Mouse (Mus musculus) adrenal gland, postnatal 14 days (tissue): ENCODE results near the gene Prex1. TPM values are rescaled to one million over a fixed set of nuclear protein-coding genes. Genes with fewer than 3 reads are reported as not detected.
"Not testable (repeated sequence)": the region's sequence is repeated elsewhere in the genome, so short reads cannot be mapped to it uniquely, and the experiment has no call there.

Experiments used
- DNase-seq: peaks from one replicate; pipeline ENCODE4 v3.0.0; 2021; ENCODE audit warnings: mixed read lengths
- long read RNA-seq, 2 experiments: library from polyadenylated mRNA; stranded (forward); transcript quantifications; one replicate each; pipeline ENCODE4 v2.0.0; 2021
- total RNA-seq: library from RNA; stranded (reverse); gene quantifications from 2 replicates; pipeline ENCODE4 v1.2.3, GENCODE M21; 2021

Gene Prex1
- total RNA-seq, result 13.6 and 18.6 TPM in 2 replicates
- long read RNA-seq, experiment 1, partial matches to known transcripts, result 7 of 8 reads
- long read RNA-seq, experiment 1, other reads (novel, unspliced or antisense), result 0 of 8 reads
- long read RNA-seq, experiment 2, partial matches to known transcripts, result 1 of 3 reads
- long read RNA-seq, experiment 2, other reads (novel, unspliced or antisense), result 2 of 3 reads

DNA sequence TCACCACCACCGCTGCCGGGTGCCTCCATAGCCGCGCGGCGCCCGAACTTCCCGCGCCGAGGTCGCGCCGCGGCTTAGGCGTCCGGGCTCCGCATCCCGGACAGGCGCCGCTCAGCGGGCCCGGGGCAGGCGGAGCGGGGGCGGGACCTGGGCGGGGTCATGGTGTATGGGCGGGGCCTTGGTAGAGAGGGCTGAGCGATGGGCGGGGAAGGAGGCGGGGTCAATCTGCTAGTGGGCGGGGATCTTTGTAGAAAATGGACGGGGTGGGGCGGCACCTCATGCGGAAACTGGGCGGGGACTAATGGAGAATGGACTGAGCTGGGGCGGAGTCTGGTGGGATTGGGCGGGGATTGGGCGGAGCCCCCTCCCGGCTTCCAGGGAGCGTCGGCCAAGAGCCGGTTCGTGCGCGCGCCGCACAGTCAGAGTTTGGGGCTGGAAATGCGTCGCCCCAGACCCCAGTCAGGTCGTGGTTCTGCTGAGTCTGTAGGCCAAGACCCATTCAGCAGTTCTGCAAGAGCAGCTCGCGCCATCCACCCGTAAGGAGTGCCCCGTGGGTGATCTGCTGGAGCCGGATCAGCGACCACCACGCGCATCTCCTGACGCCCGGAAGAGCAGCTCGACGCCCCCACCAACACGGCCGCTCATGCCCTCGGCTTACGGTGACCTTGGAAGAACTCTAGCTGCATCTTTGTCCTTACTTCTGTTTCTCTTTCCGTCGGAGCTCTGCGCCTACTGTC, at the start of gene Prex1:
Prex1 (minus strand) TSS at position 143 of the 737 bp plus-strand sequence.
- peak; percentile 100 for DNase-seq

DNA sequence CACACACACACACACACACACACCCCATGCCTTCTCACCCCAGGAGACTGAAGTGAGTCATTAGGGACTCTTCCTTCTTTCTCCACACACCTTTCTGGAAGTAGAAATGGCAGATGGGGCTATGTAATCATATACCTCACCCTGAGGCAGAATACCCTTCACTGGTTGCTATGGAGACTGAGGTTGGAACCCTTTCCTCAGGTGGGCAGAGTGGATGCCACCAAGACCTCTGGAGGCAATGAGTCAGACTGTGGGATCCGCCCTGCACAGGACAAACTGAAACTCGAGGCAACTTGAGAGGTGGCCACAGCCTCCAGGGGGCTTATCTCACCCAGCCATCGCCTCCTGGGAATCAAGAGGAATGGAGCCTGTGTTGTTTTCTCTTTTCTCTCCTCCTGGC, 44.3 kb upstream of the Prex1 start:
- no peak for DNase-seq

DNA sequence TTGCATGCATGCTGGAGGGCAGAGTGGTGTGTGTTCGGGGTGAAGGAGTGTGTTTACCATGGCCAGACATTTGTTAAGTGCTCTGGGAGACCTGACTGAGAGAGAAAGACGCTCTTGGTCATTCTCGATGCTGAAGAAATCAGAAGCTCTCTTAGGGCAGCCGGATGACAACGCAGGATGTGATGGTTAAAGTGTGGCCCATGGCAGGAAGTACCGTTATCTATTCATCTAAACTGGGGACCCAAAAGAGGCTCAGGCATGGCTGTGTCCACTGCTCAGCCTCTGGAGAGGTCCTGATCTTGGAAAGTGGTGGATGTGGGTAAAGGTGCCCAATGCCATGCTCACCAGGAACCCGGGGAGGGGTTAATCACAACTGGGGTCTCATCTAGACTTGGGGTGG, 41.1 kb upstream of the Prex1 start:
- no peak for DNase-seq

DNA sequence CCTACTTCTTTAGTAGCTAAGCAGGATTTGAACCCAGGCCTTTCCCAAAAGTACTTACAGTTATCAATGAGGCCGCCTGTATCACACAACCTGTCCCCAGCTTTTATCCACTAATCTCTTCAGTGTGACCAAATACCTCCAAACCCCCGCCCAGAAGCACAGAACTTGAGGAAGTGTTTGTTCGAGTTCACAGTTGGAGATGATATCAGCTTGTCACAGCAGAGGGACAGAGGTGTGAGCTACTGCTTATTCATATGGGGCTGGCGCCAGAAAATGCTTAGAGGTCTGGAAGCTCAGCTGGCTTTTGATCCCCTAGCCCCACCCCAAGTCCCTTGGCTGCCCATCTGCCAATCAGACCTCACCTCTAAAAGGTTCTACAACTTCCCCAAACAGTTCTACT, 40.6 kb upstream of the Prex1 start:
- DNase-seq, result no peak

DNA sequence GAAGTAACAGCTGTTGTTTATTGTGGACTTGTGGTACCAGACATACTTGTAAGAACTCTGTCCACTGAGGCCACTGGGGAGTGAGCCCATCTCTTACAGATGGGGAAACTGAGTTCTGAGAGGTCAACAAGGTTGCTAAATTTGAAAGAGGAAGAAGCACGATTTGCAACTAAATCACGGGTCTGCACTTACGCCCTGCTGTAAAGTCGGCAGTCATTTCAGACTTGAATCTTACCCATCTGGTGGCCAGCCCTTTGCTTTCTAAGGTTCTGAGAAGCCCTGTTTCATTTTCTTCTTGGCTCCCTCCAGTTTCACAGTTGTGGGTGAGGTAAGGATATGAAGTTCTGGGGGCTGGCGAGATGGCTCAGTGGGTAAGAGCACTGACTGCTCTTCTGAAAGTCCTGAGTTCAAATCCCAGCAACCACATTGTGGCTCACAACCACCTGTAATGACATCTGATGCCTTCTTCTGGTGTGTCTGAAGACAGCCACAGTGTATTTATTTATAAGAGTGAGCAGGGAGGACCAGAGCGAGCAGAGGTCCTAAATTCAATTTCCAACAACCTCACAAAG, 37.1 kb upstream of the Prex1 start:
- no peak for DNase-seq

DNA sequence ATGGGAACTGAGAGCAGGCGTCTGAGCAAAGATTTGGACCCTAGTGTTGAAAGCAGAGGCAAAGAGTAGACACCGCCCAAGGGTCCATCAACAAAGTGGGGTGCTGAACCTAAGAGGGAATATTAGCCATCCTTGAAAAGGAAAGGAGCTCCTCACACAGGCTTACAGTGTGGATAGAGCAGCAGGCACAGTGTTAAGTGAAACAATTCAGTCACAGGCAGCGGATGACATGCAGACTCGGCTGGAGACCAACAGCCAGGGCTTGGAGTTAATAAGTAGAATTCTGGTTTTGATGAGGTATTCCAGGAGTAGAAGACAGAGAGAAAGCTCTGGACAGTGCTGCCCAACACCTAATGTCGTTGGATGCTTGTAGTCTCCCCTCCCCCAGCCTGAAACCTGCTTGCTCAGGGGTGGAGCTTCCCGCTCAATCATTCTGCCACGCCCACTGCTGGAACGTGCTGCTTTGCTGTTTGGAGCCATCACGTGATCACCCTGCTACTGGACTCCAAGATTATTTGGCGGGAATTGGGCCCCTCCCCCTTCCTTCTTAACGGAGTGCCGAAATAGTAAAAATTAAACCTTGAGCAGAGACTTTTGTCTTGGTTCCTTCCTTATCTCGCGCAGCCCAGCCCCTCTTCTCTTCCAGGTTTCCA, 32.8 kb upstream of the Prex1 start:
- DNase-seq, result not testable (repeated sequence)

DNA sequence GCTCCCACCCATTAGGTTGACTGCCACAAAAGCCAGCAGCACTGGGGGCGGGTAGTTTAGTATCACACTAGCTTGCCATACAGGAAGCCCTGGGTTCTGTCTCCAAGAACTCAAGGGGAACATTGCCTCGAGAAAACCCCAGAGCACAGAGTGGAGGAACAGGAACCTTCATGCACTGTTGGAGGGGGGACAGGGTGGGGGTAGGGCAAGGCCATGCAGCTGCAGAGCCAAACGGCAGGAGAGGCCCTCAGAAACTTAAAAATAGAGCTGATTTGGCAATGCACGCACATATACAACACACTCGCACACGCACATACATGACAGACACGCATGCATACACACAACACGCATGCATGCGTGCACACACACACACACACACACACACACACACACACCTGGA, 32.2 kb upstream of the Prex1 start:
- DNase-seq, result no peak

DNA sequence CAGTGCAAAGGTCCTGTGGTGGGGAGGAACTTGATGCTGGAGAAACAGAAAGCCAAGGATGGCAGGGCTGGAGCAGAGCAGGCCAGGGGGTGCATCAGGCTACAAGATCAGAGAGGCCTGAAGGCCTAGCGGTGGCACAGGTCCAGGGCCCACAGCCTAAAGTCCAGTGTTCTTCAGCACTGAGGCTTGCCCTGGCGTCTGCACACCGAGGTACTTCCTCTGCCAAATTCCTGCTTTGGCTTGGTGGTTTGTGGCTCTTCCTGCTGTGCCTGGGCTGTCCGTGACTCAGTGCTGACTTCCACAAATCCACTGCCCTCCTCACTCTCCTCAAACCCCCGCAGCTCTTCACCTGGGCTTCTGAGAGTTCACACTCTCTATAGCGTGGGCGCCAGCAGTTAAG, 30.8 kb upstream of the Prex1 start:
- DNase-seq, result no peak

DNA sequence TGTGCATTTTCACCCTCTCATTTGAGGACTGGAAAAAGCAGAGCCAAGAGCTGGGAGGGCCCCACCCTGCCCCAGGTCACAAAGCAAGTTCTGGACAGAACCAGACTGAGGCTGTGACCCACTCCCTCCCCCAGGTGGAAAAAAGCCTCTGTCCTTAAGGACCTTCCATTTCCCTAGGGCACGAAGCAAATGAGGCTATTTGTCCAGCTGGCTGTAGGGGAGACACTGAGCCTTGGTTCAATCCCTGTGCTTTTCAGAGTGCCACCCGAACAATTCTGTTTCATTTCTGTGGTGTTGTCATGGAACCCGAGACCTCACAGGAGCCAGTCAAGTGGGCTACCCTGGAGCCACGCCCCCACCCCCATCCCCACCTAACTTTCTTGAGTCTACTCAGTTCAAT, 29.9 kb upstream of the Prex1 start:
- DNase-seq, result no peak

DNA sequence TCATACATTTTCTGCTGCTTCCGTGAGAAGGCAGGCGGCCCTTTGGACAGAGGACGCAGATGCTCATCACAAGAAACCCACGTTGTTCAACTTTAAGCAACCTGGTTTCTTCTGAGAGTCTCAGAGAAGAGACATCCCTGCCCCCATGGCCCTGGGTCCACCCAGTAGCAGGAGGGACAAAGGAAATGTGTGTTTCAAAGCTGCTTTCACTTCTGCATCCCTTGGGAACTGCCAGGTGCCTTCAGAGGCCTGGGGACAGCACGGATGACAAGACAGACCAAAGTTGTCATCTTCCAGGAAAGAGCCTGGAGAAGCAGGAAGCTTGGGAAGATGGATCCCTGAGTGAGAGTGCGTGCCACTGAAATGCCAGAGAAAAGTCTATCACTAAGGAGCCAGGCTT, 27.8 kb upstream of the Prex1 start:
- DNase-seq, result no peak

DNA sequence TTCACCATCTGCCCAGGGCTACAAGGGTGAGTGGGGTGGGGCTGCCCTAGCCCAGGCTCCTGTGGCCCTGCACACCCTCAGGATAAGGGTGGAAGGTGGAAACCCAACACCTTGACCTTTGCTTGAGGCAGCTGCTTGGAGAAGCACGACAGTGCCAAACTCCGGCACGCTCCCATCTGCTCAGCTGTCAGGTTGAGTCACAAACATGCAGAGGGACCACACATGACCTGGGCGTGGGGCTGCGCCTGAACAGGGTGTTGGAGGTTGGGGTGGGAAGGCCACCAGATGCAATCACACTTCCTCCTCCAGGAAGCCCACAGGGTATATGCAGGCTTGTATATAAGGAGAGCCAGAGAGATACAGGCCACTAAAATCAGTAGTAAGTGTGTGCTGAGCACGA, 26.8 kb upstream of the Prex1 start:
- DNase-seq, result no peak

DNA sequence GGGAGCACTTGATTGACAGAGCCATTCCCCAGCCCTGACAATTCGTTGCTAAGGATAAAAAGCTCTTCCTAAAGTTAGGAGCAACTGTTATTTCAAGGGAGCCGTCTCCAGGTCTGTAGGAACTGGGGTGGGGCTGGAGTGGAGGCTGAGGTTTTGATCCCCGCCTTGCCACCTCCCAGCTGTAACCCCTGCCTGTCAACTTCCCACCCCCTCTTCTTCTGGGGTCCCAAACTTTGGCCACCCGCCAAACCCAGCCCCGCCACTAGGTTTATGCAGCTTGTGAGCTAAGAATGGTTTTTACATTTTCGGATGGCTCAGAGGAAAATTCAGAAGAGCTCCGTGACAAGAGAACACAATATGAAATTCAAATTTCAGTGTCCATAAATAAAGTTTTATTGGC, 23.7 kb upstream of the Prex1 start:
- no peak for DNase-seq

DNA sequence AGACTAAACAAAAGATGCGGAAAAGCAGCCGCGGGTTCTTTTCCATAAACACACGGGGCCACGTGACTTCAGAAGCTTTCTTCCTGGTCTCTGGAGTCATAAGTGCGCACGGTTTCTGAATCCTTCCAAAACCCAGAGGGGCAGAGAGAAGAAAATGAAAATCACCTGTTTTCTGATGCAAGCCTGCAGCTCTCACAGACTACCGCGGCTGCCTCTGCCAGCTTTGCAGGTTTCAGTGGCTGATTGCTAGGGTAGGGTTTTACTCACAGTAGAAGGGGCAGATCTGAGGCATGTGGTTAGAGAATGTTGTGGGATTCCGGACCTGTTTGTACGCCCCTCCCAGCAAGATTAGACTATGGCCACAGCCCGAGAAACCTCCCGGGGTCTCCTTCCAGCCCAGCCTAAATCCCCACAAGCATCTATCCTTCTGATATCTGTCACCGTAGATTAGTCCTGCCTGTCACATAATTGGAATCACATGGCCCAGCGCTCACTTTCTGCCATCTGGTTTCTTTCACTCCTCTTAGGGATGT, 21.9 kb upstream of the Prex1 start:
- DNase-seq, result no peak

DNA sequence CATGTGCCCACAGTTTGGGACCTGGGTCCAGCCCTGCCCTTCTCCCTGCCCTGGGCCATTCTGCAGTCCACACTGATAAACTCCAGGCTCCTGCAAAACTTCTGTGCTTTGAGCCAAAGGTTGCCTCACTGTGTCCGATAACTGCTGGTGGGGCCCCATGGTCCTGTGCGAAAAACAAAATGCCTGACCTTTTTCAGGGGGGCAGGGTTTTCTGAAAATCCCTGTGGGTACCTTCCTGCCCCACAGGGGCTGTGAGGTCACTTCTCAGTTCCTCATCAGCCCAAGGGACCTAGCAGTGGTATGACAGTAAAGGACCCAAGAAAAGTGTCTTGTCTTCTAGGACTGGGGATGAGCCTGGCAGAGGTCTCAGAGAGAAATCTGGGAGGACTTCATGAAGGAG, 19.2 kb upstream of the Prex1 start:
- DNase-seq, result no peak

DNA sequence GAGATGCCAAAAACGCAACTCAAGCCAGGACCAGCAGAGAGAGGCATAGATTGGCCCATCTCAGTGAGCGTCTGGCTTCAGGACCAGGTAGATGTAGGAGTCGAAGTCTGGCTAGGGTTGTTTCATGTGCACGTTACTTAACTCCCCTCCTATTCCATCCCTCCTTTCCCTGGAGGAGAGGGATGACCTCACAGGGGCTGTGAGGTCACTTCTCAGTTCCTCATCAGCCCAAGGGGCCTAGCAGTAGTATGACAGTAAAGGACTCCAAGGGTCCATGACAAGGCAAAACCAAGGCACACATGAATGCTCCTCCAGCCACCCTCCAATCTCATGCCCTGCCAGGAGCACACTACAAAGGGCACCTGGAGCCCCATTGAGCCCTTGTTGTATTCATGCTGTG, 18.5 kb upstream of the Prex1 start:
- no peak for DNase-seq

DNA sequence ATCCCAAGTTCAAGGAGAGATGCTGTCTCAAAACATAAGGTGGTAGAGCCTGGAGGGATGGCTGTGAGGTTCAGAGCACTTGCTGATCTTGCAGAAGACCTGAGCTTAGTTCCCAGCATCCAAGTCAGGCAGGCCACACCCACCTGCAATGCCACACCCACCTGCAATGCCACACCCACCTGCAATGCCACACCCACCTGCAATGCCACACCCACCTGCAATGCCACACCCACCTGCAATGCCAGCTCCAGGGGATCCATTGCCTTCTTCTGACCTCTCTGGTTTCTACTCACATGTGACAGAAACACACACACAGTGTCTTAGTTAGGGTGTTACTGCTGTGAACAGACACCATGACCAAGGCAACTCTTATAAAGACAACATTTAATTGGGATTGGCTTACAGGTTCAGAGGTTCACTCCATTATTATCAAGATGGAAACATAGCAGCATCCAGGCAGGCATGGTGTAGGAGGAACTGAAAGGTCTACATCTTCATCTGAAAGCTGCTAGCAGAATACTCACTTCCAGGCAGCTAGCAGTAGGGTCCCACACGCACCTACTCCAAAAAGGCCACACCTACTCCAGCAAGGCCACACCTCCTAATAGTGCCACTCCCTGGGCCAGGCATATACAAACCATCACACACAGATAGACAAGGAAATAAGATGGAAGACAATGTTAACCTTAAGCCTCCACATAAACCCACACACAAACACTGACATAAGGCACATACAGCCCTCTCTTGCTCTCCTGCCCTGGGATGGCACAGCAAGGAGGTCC, 17.7 kb upstream of the Prex1 start:
- not testable (repeated sequence) for DNase-seq

DNA sequence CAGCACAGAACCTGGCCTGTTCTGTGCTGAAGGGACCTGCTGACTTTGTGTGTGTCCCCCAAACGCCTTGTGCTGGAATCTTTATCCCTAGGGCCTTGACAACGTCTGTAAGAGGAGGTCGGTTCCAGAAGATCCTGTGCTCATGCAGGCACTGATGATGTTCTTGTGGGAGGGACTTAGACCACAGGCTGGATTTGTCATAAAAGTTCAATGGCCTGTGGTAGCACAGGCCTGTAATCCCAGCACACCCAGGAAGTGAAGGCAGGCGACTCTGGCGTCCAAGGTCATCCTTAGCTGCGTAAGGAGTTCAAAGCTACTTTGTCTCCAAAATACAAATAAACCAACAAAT, 16.9 kb upstream of the Prex1 start:
- DNase-seq, result no peak

DNA sequence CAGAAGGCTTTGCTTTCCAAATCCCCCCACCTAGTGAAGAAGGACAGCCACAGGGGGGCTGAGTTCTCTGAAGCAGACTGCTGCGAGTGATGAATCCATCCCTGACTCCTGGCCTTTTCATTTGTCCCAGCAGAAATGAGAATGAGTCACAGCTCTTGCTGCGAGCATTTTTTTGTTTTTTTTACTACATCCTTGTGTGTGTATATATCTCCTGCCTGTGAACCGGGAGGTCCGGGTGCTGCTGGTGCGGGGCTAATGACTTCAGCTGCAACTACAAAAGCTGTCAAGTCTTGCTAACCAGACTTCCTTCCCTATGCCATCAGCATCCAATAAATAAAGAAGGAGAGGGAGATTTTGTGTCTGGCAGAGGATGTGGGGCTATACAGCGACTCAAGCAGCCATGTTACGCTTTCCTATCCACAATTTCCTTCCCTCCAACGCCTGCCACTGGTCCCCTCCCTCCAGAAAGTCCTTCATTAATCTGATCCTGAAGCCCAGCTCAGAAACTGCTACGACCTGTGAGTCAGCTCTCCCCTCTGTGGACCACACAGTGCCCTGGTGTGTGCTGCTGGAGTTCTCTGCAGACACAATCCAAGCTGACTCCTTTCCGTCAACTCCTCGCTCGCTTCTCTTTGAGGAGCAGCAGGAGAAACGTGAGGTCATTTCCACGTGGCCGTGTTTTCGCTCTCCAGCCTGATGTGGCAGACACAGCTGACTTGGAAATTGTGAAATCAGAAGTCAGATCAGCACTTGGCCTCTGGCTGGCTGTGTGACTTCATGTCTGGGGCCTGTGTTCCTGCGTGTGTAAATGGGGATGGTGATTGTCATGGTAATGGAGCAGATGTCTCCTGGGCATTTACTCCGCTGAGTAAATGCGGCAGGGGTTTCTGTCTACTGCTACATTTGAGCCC, 16.3 kb upstream of the Prex1 start:
- peak; percentile 78 for DNase-seq

DNA sequence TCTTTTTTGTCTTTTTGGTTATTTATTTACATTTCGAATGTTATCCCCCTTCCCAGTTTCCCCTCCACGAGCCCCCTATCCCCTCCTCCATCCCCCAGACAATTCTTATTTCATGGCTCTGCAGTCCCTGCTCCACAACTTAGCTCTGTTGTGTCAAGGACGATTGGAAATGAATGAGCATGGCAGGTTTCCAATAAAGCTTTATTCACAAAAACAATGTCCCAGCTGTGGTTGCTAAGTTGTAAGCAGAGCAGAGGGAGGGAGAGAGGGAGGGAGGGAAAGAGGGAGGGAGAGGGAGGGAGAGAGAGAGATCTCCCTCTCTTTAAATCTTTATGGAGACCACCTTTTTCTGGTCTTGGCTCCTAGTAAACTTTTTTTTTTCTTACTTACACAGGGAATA, 15.4 kb upstream of the Prex1 start:
- DNase-seq, result no peak

DNA sequence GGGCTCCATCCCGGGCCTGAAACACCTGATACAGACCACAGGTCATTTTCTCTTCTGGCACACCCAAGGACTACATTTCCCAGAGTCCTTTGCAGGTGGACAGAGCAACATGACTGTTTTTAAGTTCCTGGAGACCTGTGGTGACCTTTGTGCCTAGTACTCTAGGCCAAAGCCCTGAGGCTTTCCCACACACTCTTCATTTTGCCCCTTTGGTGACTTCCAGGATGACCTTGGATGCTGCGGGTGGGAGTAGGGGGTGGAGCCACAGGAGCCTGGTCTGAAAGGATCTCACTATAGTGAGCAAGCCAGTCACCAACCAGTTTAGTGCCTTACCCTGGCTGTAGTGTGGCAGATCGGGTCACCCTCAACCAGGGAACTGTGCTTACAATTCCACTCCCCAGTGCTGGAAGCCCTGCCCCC, 14.6 kb upstream of the Prex1 start:
- no peak for DNase-seq

DNA sequence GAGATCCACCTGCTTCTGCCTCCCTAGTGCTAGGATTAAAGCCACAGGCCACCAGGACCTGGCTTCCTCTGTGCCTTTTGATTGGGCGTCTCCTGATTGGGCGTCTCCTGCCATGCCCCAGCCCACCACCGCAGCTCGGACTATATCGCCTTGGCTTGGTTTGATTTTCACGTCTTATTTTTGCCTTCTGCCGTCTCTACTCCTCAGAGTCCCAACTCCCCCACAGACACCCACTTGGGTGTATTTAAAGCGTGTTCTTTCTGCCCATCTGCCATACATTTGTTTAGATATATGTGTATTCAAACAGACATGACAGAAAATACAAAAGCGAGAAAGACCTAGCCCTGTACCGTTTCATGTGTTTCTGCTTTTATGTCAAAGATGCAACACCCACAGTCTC, 14.2 kb upstream of the Prex1 start:
- no peak for DNase-seq
